8 mouse cellular contexts compared by ENCODE assay signal in genomic region chr3:88082663-88083062, GRCm38 (mm10). TPM values are rescaled to one million over a fixed set of nuclear protein-coding genes. Genes with fewer than 3 reads are reported as not detected.
DNase-seq lines count a peak whose midpoint lies in the region; ATAC-seq lines count a peak whose summit lies in the region.

No protein-coding gene starts in this region.

- H3K27me3 ChIP-seq in embryonic facial prominence, embryonic 15.5 days: no peaks in the 10 kb centered on the region
- no peaks in the 10 kb centered on the region for H3K27me3 ChIP-seq in hindbrain, embryonic 15.5 days

- intact Hi-C loops in heart, postnatal 14 days (cut with DNase I): no loop called here

- H3K9me3 ChIP-seq in embryonic facial prominence, embryonic 15.5 days (replicated peaks): no peaks in the 10 kb centered on the region
- no peaks in the 10 kb centered on the region for H3K9me3 ChIP-seq in hindbrain, embryonic 15.5 days

- H3K9ac ChIP-seq in embryonic facial prominence, embryonic 15.5 days: 0 out of 2 replicates have a peak overlapping the region, but pooled peaks have one; percentile 43
- no peak overlapping the region for H3K9ac ChIP-seq in hindbrain, embryonic 15.5 days

- H3K4me3 ChIP-seq in embryonic facial prominence, embryonic 15.5 days (replicated peaks): peak overlapping the region; percentile 61
- peak overlapping the region; percentile 42; the same call in 1 of the 2 replicates for H3K4me3 ChIP-seq in hindbrain, embryonic 15.5 days

- WGBS in embryonic facial prominence, embryonic 15.5 days: 5% methylated on average over 4 of the region's 4 CpGs
- 18% methylated on average over 4 of the region's 4 CpGs for WGBS in hindbrain, embryonic 15.5 days

- H3K27ac ChIP-seq in embryonic facial prominence, embryonic 15.5 days (replicated peaks): no peak overlapping the region
- no peak overlapping the region for H3K27ac ChIP-seq in hindbrain, embryonic 15.5 days (replicated peaks)

- peaks cover 18% of the 10 kb centered on the region for H3K4me1 ChIP-seq in embryonic facial prominence, embryonic 15.5 days
- peaks cover 17% of the 10 kb centered on the region for H3K4me1 ChIP-seq in hindbrain, embryonic 15.5 days (replicated peaks)

- no peak for ATAC-seq in embryonic facial prominence, embryonic 15.5 days (ENCODE audit: insufficient number of reproducible peaks, low FRiP score, low TSS enrichment, low read depth)
- ATAC-seq in hindbrain, embryonic 15.5 days (ENCODE audit: low FRiP score, low read depth): no peak
- ATAC-seq in monocyte, adult 5-6 weeks (replicated peaks; ENCODE audit: insufficient number of reproducible peaks, low FRiP score, low TSS enrichment, poor library complexity, severe bottlenecking): no peak

- DNase-seq in heart, adult 11 months: peak; percentile 91
- no peak for DNase-seq in heart, postnatal 14 days
- peak; percentile 50 to 58 for DNase-seq in lung, postnatal 4 days
- no peak for DNase-seq in cerebellum, adult 9-11 months
- DNase-seq in kidney, postnatal 14 days: no peak

- H3K36me3 ChIP-seq in embryonic facial prominence, embryonic 15.5 days: 0 out of 2 replicates have a peak, but pooled peaks cover 12% of the 10 kb centered on the region
- no peaks in the 10 kb centered on the region for H3K36me3 ChIP-seq in hindbrain, embryonic 15.5 days

- H3K4me2 ChIP-seq in embryonic facial prominence, embryonic 15.5 days (replicated peaks): peak overlapping the region; percentile 92
- peak overlapping the region; percentile 76 for H3K4me2 ChIP-seq in hindbrain, embryonic 15.5 days

RNA-seq across cellular contexts. Expression of gene Iqgap3, which starts 0.9 kb away (rescaled TPM):
- total RNA-seq in heart, postnatal 14 days (2021): 1 to 10 TPM; 3.8 to 7.2 TPM
- 15.9 and 16.8 TPM in 2 replicates for polyA plus RNA-seq in embryonic facial prominence, embryonic 15.5 days (2015; fragmentation: Nextera tagmentation; extraction: Ambion mirVana)
- polyA plus RNA-seq in hindbrain, embryonic 15.5 days (2015; fragmentation: Nextera tagmentation; extraction: Ambion mirVana): 3.4 and 4.4 TPM in 2 replicates
- not detected in 3 replicates for total RNA-seq in monocyte, adult 5-6 weeks (2017)

RNA-seq across cellular contexts. Expression of gene Ttc24, which starts 4.6 kb away (rescaled TPM):
- total RNA-seq in heart, postnatal 14 days (2021): not detected
- 0.35 and 0.52 TPM in 2 replicates for polyA plus RNA-seq in embryonic facial prominence, embryonic 15.5 days (2015; fragmentation: Nextera tagmentation; extraction: Ambion mirVana)
- not detected in 2 replicates for polyA plus RNA-seq in hindbrain, embryonic 15.5 days (2015; fragmentation: Nextera tagmentation; extraction: Ambion mirVana)
- total RNA-seq in monocyte, adult 5-6 weeks (2017): not detected in 3 replicates

RNA-seq across cellular contexts. Expression of gene Naxe, which starts 24.4 kb away (rescaled TPM):
- 10 to 100 TPM; 61.0 to 61.1 TPM for total RNA-seq in heart, postnatal 14 days (2021)
- 196 and 197 TPM in 2 replicates for polyA plus RNA-seq in embryonic facial prominence, embryonic 15.5 days (2015; fragmentation: Nextera tagmentation; extraction: Ambion mirVana)
- polyA plus RNA-seq in hindbrain, embryonic 15.5 days (2015; fragmentation: Nextera tagmentation; extraction: Ambion mirVana): 153 and 158 TPM in 2 replicates
- total RNA-seq in monocyte, adult 5-6 weeks (2017): 15.7 to 28.8 TPM (median 19.1 TPM) in 3 replicates

RNA-seq across cellular contexts. Expression of gene Gpatch4, which starts 39.8 kb away (rescaled TPM):
- 1 to 10 TPM; 6.6 to 9.0 TPM for total RNA-seq in heart, postnatal 14 days (2021)
- 28.5 and 35.8 TPM in 2 replicates for polyA plus RNA-seq in embryonic facial prominence, embryonic 15.5 days (2015; fragmentation: Nextera tagmentation; extraction: Ambion mirVana)
- 36.0 and 36.5 TPM in 2 replicates for polyA plus RNA-seq in hindbrain, embryonic 15.5 days (2015; fragmentation: Nextera tagmentation; extraction: Ambion mirVana)
- 3.8 to 10.5 TPM (median 4.8 TPM) in 3 replicates for total RNA-seq in monocyte, adult 5-6 weeks (2017)

RNA-seq across cellular contexts. Expression of gene Hapln2, which starts 55.3 kb away (rescaled TPM):
- not detected for total RNA-seq in heart, postnatal 14 days (2021)
- 0.31 and 0.35 TPM in 2 replicates for polyA plus RNA-seq in embryonic facial prominence, embryonic 15.5 days (2015; fragmentation: Nextera tagmentation; extraction: Ambion mirVana)
- polyA plus RNA-seq in hindbrain, embryonic 15.5 days (2015; fragmentation: Nextera tagmentation; extraction: Ambion mirVana): 0.87 and 0.95 TPM in 2 replicates
- not detected in 3 replicates for total RNA-seq in monocyte, adult 5-6 weeks (2017)

Comparison
In these comparisons a context has a peak if more than half of its experiments do, and no peak if none do; other contexts are left out.
1. DNase-seq: peak in heart, adult 11 months (single experiment) and lung, postnatal 4 days (2 of 2); none in heart, postnatal 14 days (0 of 2), cerebellum, adult 9-11 months (single experiment) and kidney, postnatal 14 days (single experiment).